Mouse (Mus musculus): ENCODE results near the gene Spag8. TPM values are rescaled to one million over a fixed set of nuclear protein-coding genes. Genes with fewer than 3 reads are reported as not detected.

Gene Spag8
- polyA plus RNA-seq, 1 experiment, result 0.97 TPM

DNA sequence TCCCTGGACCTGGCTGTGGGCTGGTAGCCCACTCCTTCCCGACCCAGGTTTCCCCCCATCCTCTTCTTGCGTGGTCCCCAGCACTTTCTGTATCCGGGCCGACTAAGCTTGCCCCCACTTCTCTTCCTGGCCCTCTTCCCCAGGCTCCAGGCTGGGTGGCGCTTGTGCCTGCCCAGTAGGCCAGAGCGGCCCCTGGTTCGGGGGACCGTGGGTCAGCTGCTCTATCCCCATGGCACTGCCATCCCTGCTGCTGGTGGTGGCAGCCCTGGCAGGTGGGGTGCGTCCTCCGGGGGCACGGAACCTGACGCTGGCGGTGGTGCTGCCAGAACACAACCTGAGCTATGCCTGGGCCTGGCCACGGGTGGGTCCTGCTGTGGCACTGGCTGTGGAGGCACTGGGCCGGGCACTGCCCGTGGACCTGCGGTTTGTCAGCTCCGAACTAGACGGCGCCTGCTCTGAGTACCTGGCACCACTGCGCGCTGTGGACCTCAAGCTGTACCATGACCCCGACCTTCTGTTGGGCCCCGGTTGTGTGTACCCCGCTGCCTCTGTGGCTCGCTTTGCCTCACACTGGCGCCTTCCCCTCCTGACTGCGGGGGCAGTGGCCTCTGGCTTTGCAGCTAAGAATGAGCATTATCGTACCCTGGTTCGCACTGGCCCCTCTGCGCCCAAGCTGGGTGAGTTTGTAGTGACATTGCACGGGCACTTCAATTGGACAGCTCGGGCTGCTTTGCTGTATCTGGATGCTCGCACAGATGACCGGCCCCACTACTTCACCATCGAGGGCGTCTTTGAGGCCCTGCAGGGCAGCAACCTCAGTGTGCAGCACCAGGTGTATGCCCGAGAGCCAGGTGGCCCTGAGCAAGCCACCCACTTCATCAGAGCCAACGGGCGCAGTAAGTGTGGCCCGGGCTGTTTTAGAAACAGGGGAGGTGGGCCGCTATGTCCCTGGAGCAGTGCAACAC lies 21.2 kb downstream of the Spag8 start:
- H3K36me3 ChIP-seq (ENCODE audit: control insufficient read depth, insufficient read depth, low read length, poor library complexity, severe bottlenecking), result no peaks in the 10 kb centered on the region
- peak overlapping the region; percentile 92 for H3K9ac ChIP-seq (ENCODE audit: low read depth, poor library complexity, severe bottlenecking)
- H3K4me1 ChIP-seq (ENCODE audit: control insufficient read depth, insufficient read depth, low read length), result no peaks in the 10 kb centered on the region
- H3K27ac ChIP-seq (ENCODE audit: insufficient read depth, low read length), result no peak overlapping the region
- peaks cover 5% of the 10 kb centered on the region; the same call in 1 of the 2 replicates for H3K27me3 ChIP-seq (ENCODE audit: control insufficient read depth, insufficient read depth, low read length, poor library complexity, severe bottlenecking)
- no peaks in the 10 kb centered on the region for H3K9me3 ChIP-seq (replicated peaks; ENCODE audit: control insufficient read depth, insufficient read depth, low read length, poor library complexity, severe bottlenecking)
- peak overlapping the region; percentile 81 for H3K4me3 ChIP-seq (ENCODE audit: low read depth, low read length)
- TF ChIP-seq EP300 (IDR thresholded peaks at IDR 0.05; ENCODE audit: insufficient read depth, low read depth, low read length) (no peak), POLR2A (IDR thresholded peaks at IDR 0.05; ENCODE audit: insufficient read depth, low read length) (no peak), CTCF (IDR thresholded peaks at IDR 0.05; ENCODE audit: low read depth, low read length) (no peak)

DNA sequence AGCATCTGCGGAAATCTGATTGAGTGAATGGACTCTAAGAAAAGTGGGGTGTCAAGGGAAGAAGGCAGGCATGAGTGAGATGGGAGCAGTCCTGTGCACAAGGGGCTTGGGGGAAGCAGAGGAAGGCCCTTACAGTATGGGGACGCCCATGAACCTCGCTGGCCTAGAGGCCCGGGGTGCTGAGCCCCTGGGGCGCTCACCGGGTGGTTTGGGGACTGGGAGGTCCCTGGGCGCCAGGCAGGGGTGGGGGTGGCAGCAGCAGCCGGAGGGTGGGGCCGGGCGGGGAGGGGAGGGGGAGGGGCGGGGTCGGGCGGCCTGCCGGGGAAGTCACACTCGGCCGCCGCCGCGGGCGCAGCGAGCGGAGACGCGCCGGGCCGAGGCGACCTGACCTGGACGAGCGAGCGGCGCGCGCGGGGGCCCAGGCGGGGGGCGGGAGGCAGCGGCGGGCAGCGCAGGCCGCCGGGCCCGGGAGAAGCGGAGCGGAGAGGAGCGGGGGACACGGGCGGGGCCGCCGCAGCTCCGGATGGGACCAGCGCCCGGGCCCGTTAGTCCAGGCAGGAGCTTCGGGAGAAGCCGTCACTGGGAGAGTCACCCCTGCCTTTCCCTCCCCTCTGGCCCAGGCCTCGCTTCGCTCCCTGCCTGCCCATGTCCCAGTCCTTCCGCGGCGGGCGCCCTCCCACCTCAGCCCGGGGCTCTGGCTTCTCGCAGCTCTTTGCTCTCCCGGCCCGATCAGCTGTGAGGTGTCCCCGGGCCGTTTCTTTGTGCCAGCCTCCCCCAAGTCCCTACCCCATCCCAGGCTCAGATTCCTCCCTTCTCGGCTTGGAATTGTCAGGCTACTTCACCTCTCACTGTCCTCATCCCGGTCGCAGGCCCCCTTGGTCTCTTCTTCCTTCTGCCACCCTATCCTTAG lies 22.1 kb downstream of the Spag8 start, which contains the start of gene Npr2:
Gene Npr2 (plus strand): TSS at position 890 of the 910 bp plus-strand sequence.
- peak within 1 kb of the TSS; percentile 92 for H3K9ac ChIP-seq (ENCODE audit: low read depth, poor library complexity, severe bottlenecking)
- peaks cover 5% of the 10 kb centered on the region; the same call in 1 of the 2 replicates for H3K27me3 ChIP-seq (ENCODE audit: control insufficient read depth, insufficient read depth, low read length, poor library complexity, severe bottlenecking)
- TF ChIP-seq EP300 (IDR thresholded peaks at IDR 0.05; ENCODE audit: insufficient read depth, low read depth, low read length), result no peak
- TF ChIP-seq CTCF (IDR thresholded peaks at IDR 0.05; ENCODE audit: low read depth, low read length), result no peak
- TF ChIP-seq POLR2A (IDR thresholded peaks at IDR 0.05; ENCODE audit: insufficient read depth, low read length), result no peak
- no peaks in the 10 kb centered on the region for H3K9me3 ChIP-seq (replicated peaks; ENCODE audit: control insufficient read depth, insufficient read depth, low read length, poor library complexity, severe bottlenecking)
- H3K36me3 ChIP-seq (ENCODE audit: control insufficient read depth, insufficient read depth, low read length, poor library complexity, severe bottlenecking), result no peaks in the 10 kb centered on the region
- H3K4me1 ChIP-seq (ENCODE audit: control insufficient read depth, insufficient read depth, low read length), result no peaks in the 10 kb centered on the region
- peak within 1 kb of the TSS; percentile 81 for H3K4me3 ChIP-seq (ENCODE audit: low read depth, low read length)
- no peak within 1 kb of the TSS for H3K27ac ChIP-seq (ENCODE audit: insufficient read depth, low read length)

DNA sequence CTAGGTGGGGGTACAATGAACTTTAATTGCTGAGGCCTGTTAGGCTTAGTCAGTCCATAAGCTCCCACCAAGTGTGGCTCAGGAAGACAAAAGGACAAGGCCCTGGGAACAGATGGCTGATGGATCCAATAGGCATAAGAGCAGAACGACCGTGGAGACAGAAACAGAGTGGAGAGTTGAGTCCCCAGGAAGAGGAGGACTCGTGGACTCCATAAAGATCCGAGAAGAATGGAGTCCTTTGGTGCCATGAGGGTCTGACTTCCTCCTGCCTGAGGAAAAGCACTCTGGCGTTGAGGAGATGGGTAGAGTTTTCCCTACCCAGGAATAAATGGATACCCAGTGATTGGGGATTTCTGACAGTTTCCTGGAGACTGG lies 22.7 kb downstream of the Spag8 start:
- Histone ChIP-seq H3K9me3 (replicated peaks; ENCODE audit: control insufficient read depth, insufficient read depth, low read length, poor library complexity, severe bottlenecking) (peaks cover under 1% of the 10 kb centered on the region; the same call in 1 of the 2 replicates), H3K4me1 (ENCODE audit: control insufficient read depth, insufficient read depth, low read length) (no peaks in the 10 kb centered on the region), H3K27ac (ENCODE audit: insufficient read depth, low read length) (no peak overlapping the region), H3K36me3 (ENCODE audit: control insufficient read depth, insufficient read depth, low read length, poor library complexity, severe bottlenecking) (no peaks in the 10 kb centered on the region), H3K27me3 (ENCODE audit: control insufficient read depth, insufficient read depth, low read length, poor library complexity, severe bottlenecking) (peaks cover 5% of the 10 kb centered on the region; the same call in 1 of the 2 replicates), H3K4me3 (ENCODE audit: low read depth, low read length) (no peak overlapping the region), H3K9ac (ENCODE audit: low read depth, poor library complexity, severe bottlenecking) (no peak overlapping the region)
- TF ChIP-seq CTCF (IDR thresholded peaks at IDR 0.05; ENCODE audit: low read depth, low read length), result no peak
- TF ChIP-seq POLR2A (IDR thresholded peaks at IDR 0.05; ENCODE audit: insufficient read depth, low read length), result no peak
- no peak for TF ChIP-seq EP300 (IDR thresholded peaks at IDR 0.05; ENCODE audit: insufficient read depth, low read depth, low read length)

DNA sequence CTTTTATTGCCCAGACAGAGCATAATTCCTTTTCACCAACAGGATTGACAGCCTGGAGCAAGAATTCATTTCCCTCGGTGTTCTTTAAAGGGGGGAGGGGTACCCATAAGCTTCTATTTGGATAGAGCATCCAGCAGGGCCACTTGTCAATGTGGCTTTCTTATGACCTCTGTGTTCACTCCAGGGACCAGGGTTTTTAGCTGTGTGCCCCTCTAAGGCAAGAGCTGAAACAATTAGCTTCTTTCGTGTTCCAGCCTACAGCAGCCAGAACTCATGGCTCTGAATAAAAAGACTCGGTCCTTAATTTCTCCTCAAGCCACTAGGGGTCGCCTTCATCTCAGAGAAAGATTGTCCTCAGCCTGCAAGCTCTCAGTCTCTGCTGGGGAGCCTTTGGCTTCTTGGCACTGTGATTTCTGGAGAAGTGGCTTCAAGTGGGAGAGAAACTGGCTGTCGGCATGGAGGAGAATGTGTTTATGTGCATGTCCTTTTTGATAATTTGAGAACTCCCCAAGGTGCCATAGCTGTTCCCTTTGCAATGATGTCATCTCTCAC lies 23.3 kb downstream of the Spag8 start:
- no peaks in the 10 kb centered on the region for H3K4me1 ChIP-seq (ENCODE audit: control insufficient read depth, insufficient read depth, low read length)
- H3K9ac ChIP-seq (ENCODE audit: low read depth, poor library complexity, severe bottlenecking), result no peak overlapping the region
- H3K4me3 ChIP-seq (ENCODE audit: low read depth, low read length), result no peak overlapping the region
- H3K27ac ChIP-seq (ENCODE audit: insufficient read depth, low read length), result no peak overlapping the region
- peaks cover 6% of the 10 kb centered on the region for H3K9me3 ChIP-seq (replicated peaks; ENCODE audit: control insufficient read depth, insufficient read depth, low read length, poor library complexity, severe bottlenecking)
- peaks cover 5% of the 10 kb centered on the region; the same call in 1 of the 2 replicates for H3K27me3 ChIP-seq (ENCODE audit: control insufficient read depth, insufficient read depth, low read length, poor library complexity, severe bottlenecking)
- H3K36me3 ChIP-seq (ENCODE audit: control insufficient read depth, insufficient read depth, low read length, poor library complexity, severe bottlenecking), result no peaks in the 10 kb centered on the region
- TF ChIP-seq POLR2A (IDR thresholded peaks at IDR 0.05; ENCODE audit: insufficient read depth, low read length) (no peak), CTCF (IDR thresholded peaks at IDR 0.05; ENCODE audit: low read depth, low read length) (peak; percentile 59)

DNA sequence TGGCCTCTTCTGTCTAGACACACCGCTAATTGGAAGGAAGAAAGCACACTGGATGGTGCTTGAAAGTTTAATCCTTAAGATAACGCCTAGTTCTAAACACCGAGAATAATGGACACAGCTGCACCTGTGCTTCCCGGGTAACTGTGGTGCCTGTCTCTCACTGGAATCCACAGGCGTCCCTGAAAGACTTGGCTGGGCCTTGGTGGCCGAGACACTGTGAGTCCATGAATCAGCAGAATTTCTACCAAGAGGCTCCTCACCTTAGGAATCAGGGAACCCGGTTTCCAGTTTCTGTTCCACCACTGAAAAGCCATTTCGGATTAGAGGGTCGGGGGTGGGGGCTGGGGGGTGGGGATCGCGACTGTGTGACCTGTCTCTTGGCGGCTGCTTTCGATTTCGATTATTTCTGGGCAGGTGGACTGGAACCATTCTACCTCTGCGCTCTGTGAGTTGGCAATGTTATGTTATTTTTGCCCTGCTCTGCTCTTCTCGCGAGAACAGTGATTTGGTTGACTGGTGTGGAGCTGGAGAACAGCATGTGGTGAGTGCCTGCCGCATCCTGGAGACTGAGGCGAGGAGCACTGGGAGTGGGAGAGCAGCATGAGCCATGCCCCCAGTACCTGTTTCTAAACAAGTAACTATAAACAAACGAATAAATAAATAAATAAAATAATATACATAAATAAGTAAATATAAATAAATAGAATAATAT lies 24.1 kb downstream of the Spag8 start:
- H3K36me3 ChIP-seq (ENCODE audit: control insufficient read depth, insufficient read depth, low read length, poor library complexity, severe bottlenecking), result no peaks in the 10 kb centered on the region
- peaks cover 10% of the 10 kb centered on the region for H3K9me3 ChIP-seq (replicated peaks; ENCODE audit: control insufficient read depth, insufficient read depth, low read length, poor library complexity, severe bottlenecking)
- no peak overlapping the region for H3K9ac ChIP-seq (ENCODE audit: low read depth, poor library complexity, severe bottlenecking)
- H3K4me3 ChIP-seq (ENCODE audit: low read depth, low read length), result no peak overlapping the region
- peaks cover 5% of the 10 kb centered on the region; the same call in 1 of the 2 replicates for H3K27me3 ChIP-seq (ENCODE audit: control insufficient read depth, insufficient read depth, low read length, poor library complexity, severe bottlenecking)
- no peaks in the 10 kb centered on the region for H3K4me1 ChIP-seq (ENCODE audit: control insufficient read depth, insufficient read depth, low read length)
- H3K27ac ChIP-seq (ENCODE audit: insufficient read depth, low read length), result no peak overlapping the region
- TF ChIP-seq POLR2A (IDR thresholded peaks at IDR 0.05; ENCODE audit: insufficient read depth, low read length) (no peak), EP300 (IDR thresholded peaks at IDR 0.05; ENCODE audit: insufficient read depth, low read depth, low read length) (no peak)

All from ES-Bruce4 (cell line).